Mouse (Mus musculus) liver, adult 2 months (tissue): ENCODE results near the gene Cavin3. TPM values are rescaled to one million over a fixed set of nuclear protein-coding genes. Genes with fewer than 3 reads are reported as not detected.
"Not testable (repeated sequence)": the region's sequence is repeated elsewhere in the genome, so short reads cannot be mapped to it uniquely, and the experiment has no call there.

ENCODE experiments used
- DNase-seq: peaks from one replicate; pipeline ENCODE4 v3.0.0-alpha.2; 2011; ENCODE audit warnings: low read depth, low spot score; ENCODE audit errors: extremely low read depth
- H3K27ac ChIP-seq: fragments of 200-500 bp; replicated peaks from 2 replicates; pipeline ENCODE4 v1.5.1; 2012; ENCODE audit warnings: low read depth, mild to moderate bottlenecking, control low read depth, inconsistent platforms, low read length; ENCODE audit not compliant: insufficient read depth
- H3K27me3 ChIP-seq: fragments of 200-500 bp; 2 replicates; pipeline ENCODE4 v1.6.1; 2012; ENCODE audit warnings: mild to moderate bottlenecking, moderate library complexity, low read length, inconsistent platforms; ENCODE audit not compliant: control insufficient read depth, insufficient read depth
- H3K36me3 ChIP-seq: fragments of 200-500 bp; 2 replicates; pipeline ENCODE4 v1.6.1; 2012; ENCODE audit warnings: low read length, inconsistent platforms; ENCODE audit not compliant: control insufficient read depth, insufficient read depth
- H3K4me1 ChIP-seq: fragments of 200-500 bp; 2 replicates; pipeline ENCODE4 v1.6.1; 2011; ENCODE audit warnings: low read length; ENCODE audit not compliant: control insufficient read depth, insufficient read depth
- H3K4me3 ChIP-seq: fragments of 200-500 bp; 2 replicates; pipeline ENCODE4 v1.5.1; 2011; ENCODE audit warnings: low read depth, mild to moderate bottlenecking, control low read depth, low read length, moderate library complexity; ENCODE audit not compliant: insufficient read depth
- H3K79me2 ChIP-seq: fragments of 200-500 bp; 2 replicates; pipeline ENCODE4 v1.6.1; 2012; ENCODE audit warnings: inconsistent platforms, mild to moderate bottlenecking, low read length, moderate library complexity; ENCODE audit not compliant: control insufficient read depth, insufficient read depth
- H3K9ac ChIP-seq: fragments of 200-500 bp; 2 replicates; pipeline ENCODE4 v1.6.1; 2012; ENCODE audit warnings: low read depth, mild to moderate bottlenecking, control low read depth, inconsistent platforms, low read length
- CTCF ChIP-seq: fragments of 200-500 bp; IDR thresholded peaks from 2 replicates; pipeline ENCODE4 v1.5.1; 2011; ENCODE audit warnings: low read depth, low read length, control low read depth
- POLR2A ChIP-seq: fragments of 200-500 bp; IDR thresholded peaks from 2 replicates; pipeline ENCODE4 v1.6.1; 2011; ENCODE audit warnings: low read length, control low read depth; ENCODE audit not compliant: insufficient read depth; ENCODE audit errors: extremely low read depth
- WGBS: fragments of 180-500 bp; shearing (Covaris S2); methylation state at CpG from one replicate; pipeline ENCODE4 v1.1.7; 2018; 5-methylcytosine and 5-hydroxymethylcytosine counted together
- polyA plus RNA-seq: library from polyadenylated mRNA; depleted of rRNA; stranded (reverse); fragments of >200 nt; gene quantifications from 2 replicates; pipeline ENCODE4 v1.2.3, GENCODE M21; 2012
- total RNA-seq: library from RNA; depleted of rRNA; stranded (reverse); fragments of >200 nt; gene quantifications from 2 replicates; pipeline ENCODE4 v1.2.3, GENCODE M21; 2014

Gene Cavin3
- total and polyA plus RNA-seq, 2 experiments = 1.1 to 1.4 TPM

GRCm38 (mm10) chr7:105458546-105458945 lies 23.6 kb downstream of the Cavin3 start:
- Histone ChIP-seq H3K4me3 (no peak overlapping the region), H3K36me3 (no peaks in the 10 kb centered on the region), H3K9ac (no peak overlapping the region), H3K27me3 (no peaks in the 10 kb centered on the region), H3K79me2 (no peaks in the 10 kb centered on the region), H3K4me1 (no peaks in the 10 kb centered on the region), H3K27ac (no peak overlapping the region)
- TF ChIP-seq POLR2A (no peak), CTCF (no peak)
- no peak for DNase-seq

- 76% methylated on average over 4 of the region's 4 CpGs for WGBS
- H3K27ac ChIP-seq, DNase-seq, H3K4me1 ChIP-seq, H3K27me3 ChIP-seq, H3K4me3 ChIP-seq, H3K79me2 ChIP-seq, H3K36me3 ChIP-seq, H3K9ac ChIP-seq: not testable (repeated sequence)
Measured at GRCm38 (mm10) chr7:105453345-105453744, 28.8 kb downstream of the Cavin3 start.

GRCm38 (mm10) chr7:105445076-105445475 lies 37.0 kb downstream of the Cavin3 start:
- DNase-seq = no peak
- Histone ChIP-seq H3K27ac (no peak overlapping the region), H3K79me2 (no peaks in the 10 kb centered on the region), H3K9ac (no peak overlapping the region), H3K27me3 (no peaks in the 10 kb centered on the region), H3K4me3 (no peak overlapping the region), H3K36me3 (no peaks in the 10 kb centered on the region), H3K4me1 (no peaks in the 10 kb centered on the region)
- 77% methylated on average over 3 of the region's 3 CpGs for WGBS
- TF ChIP-seq CTCF = no peak
- TF ChIP-seq POLR2A = no peak

- no peaks in the 10 kb centered on the region for H3K79me2 ChIP-seq
Measured at GRCm38 (mm10) chr7:105441426-105441825, 40.7 kb downstream of the Cavin3 start.

GRCm38 (mm10) chr7:105437979-105438772 lies 43.9 kb downstream of the Cavin3 start:
- Histone ChIP-seq H3K79me2 (no peaks in the 10 kb centered on the region), H3K27me3 (no peaks in the 10 kb centered on the region), H3K36me3 (no peaks in the 10 kb centered on the region), H3K4me1 (no peaks in the 10 kb centered on the region), H3K4me3 (no peak overlapping the region), H3K9ac (no peak overlapping the region), H3K27ac (no peak overlapping the region)
- TF ChIP-seq POLR2A = no peak
- no peak for TF ChIP-seq CTCF
- DNase-seq = no peak
- 80% methylated on average over 7 of the region's 7 CpGs for WGBS

More at GRCm38 (mm10) chr7:105441426-105441825, 40.7 kb downstream of the Cavin3 start:
- Histone ChIP-seq H3K27me3 (no peaks in the 10 kb centered on the region), H3K9ac (no peak overlapping the region), H3K36me3 (no peaks in the 10 kb centered on the region), H3K27ac (no peak overlapping the region), H3K4me1 (no peaks in the 10 kb centered on the region), H3K4me3 (no peak overlapping the region)
- WGBS = 41% methylated on average over 4 of the region's 4 CpGs
- TF ChIP-seq POLR2A (no peak), CTCF (no peak)
- no peak for DNase-seq

GRCm38 (mm10) chr7:105434798-105435197 lies 47.3 kb downstream of the Cavin3 start:
- 75% methylated on average over 22 of the region's 22 CpGs for WGBS
- no peaks in the 10 kb centered on the region for H3K4me1 ChIP-seq
- H3K79me2 ChIP-seq = no peaks in the 10 kb centered on the region
- no peaks in the 10 kb centered on the region for H3K27me3 ChIP-seq
- H3K36me3 ChIP-seq = no peaks in the 10 kb centered on the region
- H3K27ac ChIP-seq = no peak overlapping the region
- TF ChIP-seq CTCF (no peak), POLR2A (no peak)
- no peak for DNase-seq
- no peak overlapping the region for H3K4me3 ChIP-seq
- no peak overlapping the region for H3K9ac ChIP-seq
